Mouse (Mus musculus) bone marrow macrophage, adult 2 months (primary cell): ENCODE measurements around the gene Snx9.

Experiments used
- CTCF ChIP-seq: IDR thresholded peaks from 2 replicates; pipeline ENCODE4 v1.5.1; 2012; ENCODE audit warnings: low read depth, mild to moderate bottlenecking, low read length, moderate library complexity
- POLR2A ChIP-seq: IDR thresholded peaks from 2 replicates; pipeline ENCODE4 v1.6.1; 2012; ENCODE audit warnings: mild to moderate bottlenecking, low read depth, low read length, borderline replicate concordance

GRCm38 (mm10) chr17:5969246-5969645, 128.1 kb downstream of the Snx9 start:
- no peak for TF ChIP-seq CTCF
- no peak for TF ChIP-seq POLR2A
